Mouse (Mus musculus) embryonic facial prominence, embryonic 13.5 days (tissue): ENCODE data around the gene Esyt2. TPM values are rescaled to one million over a fixed set of nuclear protein-coding genes. Genes with fewer than 3 reads are reported as not detected.

ENCODE experiments used
- ATAC-seq: fragments of 200-750 bp; cut with Nextera tagmentation; 2 replicates; pipeline ENCODE4 v1.8.0; 2017; ENCODE audit warnings: low read depth; ENCODE audit not compliant: insufficient number of reproducible peaks, insufficient read depth, low FRiP score, low TSS enrichment
- H3K27ac ChIP-seq: fragments of 300-500 bp; sonication (generic); 2 replicates; pipeline ENCODE4 v1.5.1; 2015; ENCODE audit warnings: moderate library complexity, mild to moderate bottlenecking, inconsistent platforms
- H3K27me3 ChIP-seq: fragments of 300-500 bp; sonication (generic); 2 replicates; pipeline ENCODE4 v1.6.1; 2015; ENCODE audit warnings: mild to moderate bottlenecking, inconsistent platforms
- H3K36me3 ChIP-seq: fragments of 300-500 bp; sonication (generic); 2 replicates; pipeline ENCODE4 v1.6.1; 2015; ENCODE audit warnings: mild to moderate bottlenecking, inconsistent platforms
- H3K4me1 ChIP-seq: fragments of 300-500 bp; sonication (generic); 2 replicates; pipeline ENCODE4 v1.6.1; 2015; ENCODE audit warnings: inconsistent platforms
- H3K4me2 ChIP-seq: fragments of 300-500 bp; sonication (generic); 2 replicates; pipeline ENCODE4 v1.6.1; 2015; ENCODE audit warnings: moderate library complexity, mild to moderate bottlenecking, inconsistent platforms
- H3K4me3 ChIP-seq: fragments of 300-500 bp; sonication (generic); 2 replicates; pipeline ENCODE4 v1.5.1; 2015; ENCODE audit warnings: mild to moderate bottlenecking, inconsistent platforms
- H3K9ac ChIP-seq: fragments of 300-500 bp; sonication (generic); 2 replicates; pipeline ENCODE4 v1.6.1; 2015; ENCODE audit warnings: mild to moderate bottlenecking, inconsistent platforms
- H3K9me3 ChIP-seq: fragments of 300-500 bp; sonication (generic); 2 replicates; pipeline ENCODE4 v1.6.1; 2016; ENCODE audit warnings: inconsistent platforms
- WGBS: fragments of 180-500 bp; shearing (Covaris S2); methylation state at CpG from one replicate; pipeline ENCODE4 v1.1.7; 2015; ENCODE audit warnings: mixed read lengths; 5-methylcytosine and 5-hydroxymethylcytosine counted together
- polyA plus RNA-seq: library from polyadenylated mRNA; unstranded; fragments of >200 nt; fragmentation: Nextera tagmentation; extraction: Ambion mirVana; gene quantifications from 2 replicates; pipeline ENCODE4 v1.2.1, GENCODE M21; 2015

The Esyt2 gene
- polyA plus RNA-seq, 1 experiment from 2014 or later = 17.1 TPM

DNA sequence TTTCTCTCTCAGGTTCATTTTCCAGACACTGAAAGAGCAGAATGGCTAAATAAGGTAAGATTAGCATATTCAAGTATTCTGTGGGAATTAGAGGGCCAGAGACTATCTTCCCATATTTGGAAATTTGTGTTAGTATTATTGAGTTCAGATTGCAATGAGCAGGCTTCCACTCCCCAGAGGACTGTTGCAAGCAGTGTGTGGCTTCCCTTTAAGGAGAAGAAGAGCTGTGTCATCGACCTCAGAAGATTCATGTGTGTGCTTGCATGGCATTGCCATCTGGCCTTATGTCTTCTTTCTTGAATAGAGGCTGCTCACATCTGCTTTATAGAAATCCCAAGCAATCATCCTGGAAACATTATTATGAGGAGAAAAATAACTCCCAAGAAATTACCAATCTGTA lies 36.8 kb downstream of the Esyt2 start:
- Histone ChIP-seq H3K36me3 (0 out of 2 replicates have a peak, but pooled peaks cover 3% of the 10 kb centered on the region), H3K27ac (no peak overlapping the region), H3K9ac (no peak overlapping the region), H3K4me3 (no peak overlapping the region), H3K9me3 (no peaks in the 10 kb centered on the region), H3K4me2 (no peak overlapping the region), H3K4me1 (no peaks in the 10 kb centered on the region), H3K27me3 (no peaks in the 10 kb centered on the region)
- no peak for ATAC-seq
- WGBS = 62% methylated on average over 1 of the region's 1 CpGs

DNA sequence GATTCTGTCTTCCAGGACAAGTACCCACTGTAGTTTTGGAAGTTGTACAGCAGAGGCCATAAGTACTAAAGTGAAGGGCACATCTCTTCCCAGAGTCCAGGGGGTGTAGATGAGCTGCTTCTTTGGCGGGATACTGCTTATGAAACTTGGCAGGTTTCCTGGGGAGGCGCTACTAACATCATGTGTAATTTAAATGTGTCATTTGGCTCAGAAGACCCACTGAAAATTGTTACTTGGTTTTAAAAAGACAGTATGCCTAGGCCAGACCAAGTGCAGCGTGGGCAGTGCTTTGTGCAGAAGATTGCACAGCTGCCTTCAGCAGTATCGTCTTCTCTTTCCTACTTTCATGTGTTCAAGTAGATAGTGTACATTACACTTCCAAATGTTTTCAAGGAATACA lies 44.5 kb downstream of the Esyt2 start:
- Histone ChIP-seq H3K4me3 (no peak overlapping the region), H3K27me3 (no peaks in the 10 kb centered on the region), H3K9me3 (no peaks in the 10 kb centered on the region), H3K4me2 (no peak overlapping the region), H3K9ac (no peak overlapping the region), H3K36me3 (peaks cover 15% of the 10 kb centered on the region; the same call in 1 of the 2 replicates), H3K4me1 (no peaks in the 10 kb centered on the region), H3K27ac (no peak overlapping the region)
- ATAC-seq = no peak
- 71% methylated on average over 4 of the region's 4 CpGs for WGBS

DNA sequence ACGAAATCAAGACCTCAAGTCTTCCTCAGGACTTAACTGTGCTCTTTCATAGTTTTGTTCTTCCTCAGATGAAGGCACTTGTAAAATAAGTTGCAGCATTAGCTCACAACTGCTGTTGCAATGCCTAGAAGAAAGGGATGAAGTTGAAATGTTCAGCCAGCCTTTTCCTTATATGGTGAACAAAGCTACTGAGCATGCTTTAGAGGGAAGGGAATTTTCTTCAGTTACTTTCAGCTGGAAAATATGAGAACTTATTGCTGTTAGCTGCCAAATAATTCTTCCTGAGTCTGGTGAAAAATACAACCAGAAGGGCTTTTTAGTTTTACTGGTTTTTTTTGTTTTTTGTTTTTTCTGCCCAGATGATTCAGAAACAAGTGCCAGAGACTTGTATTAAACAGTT lies 45.2 kb downstream of the Esyt2 start:
- 54% methylated on average over 1 of the region's 1 CpGs for WGBS
- Histone ChIP-seq H3K9me3 (no peaks in the 10 kb centered on the region), H3K27me3 (no peaks in the 10 kb centered on the region), H3K36me3 (peaks cover 15% of the 10 kb centered on the region; the same call in 1 of the 2 replicates), H3K4me2 (no peak overlapping the region), H3K4me3 (no peak overlapping the region), H3K4me1 (no peaks in the 10 kb centered on the region), H3K27ac (no peak overlapping the region), H3K9ac (no peak overlapping the region)
- no peak for ATAC-seq

DNA sequence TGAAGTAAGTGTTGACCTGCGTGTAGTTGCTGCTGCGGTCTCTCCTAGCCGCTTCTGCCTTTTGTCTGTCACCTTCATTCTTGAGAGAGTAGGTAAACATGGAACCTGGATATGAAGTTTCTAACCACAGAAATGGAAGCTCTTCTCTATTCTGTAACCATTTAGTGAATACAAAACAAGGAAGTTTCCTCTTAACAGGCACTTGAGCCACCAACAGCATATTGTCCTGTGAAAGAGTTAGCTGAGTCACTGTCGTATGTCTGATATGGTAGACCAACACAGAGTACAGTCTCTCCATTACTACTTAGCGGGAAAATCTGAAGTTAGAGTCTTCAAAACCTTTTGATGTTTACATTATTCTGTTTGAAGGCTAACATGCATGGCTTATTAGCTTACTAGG lies 53.3 kb downstream of the Esyt2 start:
- Histone ChIP-seq H3K4me1 (no peaks in the 10 kb centered on the region), H3K4me3 (no peak overlapping the region), H3K9ac (no peak overlapping the region), H3K27ac (no peak overlapping the region), H3K9me3 (no peaks in the 10 kb centered on the region), H3K27me3 (no peaks in the 10 kb centered on the region), H3K36me3 (0 out of 2 replicates have a peak, but pooled peaks cover 2% of the 10 kb centered on the region), H3K4me2 (no peak overlapping the region)
- WGBS = 87% methylated on average over 5 of the region's 5 CpGs
- ATAC-seq = no peak

DNA sequence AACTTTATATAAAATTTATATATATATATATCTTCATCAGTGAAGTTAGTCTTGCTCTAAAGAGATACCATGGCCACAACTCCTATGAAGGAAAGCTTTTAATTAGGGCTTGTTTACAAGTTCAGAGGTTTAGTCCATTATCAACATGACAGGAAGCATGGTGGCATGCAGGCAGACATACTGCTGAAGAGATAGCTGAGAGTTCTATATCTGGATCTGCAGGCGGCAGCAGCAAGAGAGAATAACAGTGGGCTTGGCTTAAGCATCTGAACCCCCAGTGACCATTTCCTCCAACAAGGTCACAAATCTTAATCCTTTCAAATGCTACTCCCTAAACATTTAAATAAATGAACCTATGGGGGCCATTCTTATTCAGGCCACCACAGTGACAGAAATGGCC lies 59.2 kb downstream of the Esyt2 start:
- peaks cover 27% of the 10 kb centered on the region; the same call in 1 of the 2 replicates for H3K36me3 ChIP-seq
- ATAC-seq = no peak
- H3K27ac ChIP-seq = no peak overlapping the region
- H3K4me3 ChIP-seq = no peak overlapping the region
- H3K27me3 ChIP-seq = no peaks in the 10 kb centered on the region
- 87% methylated on average over 1 of the region's 1 CpGs for WGBS
- no peak overlapping the region for H3K4me2 ChIP-seq
- no peaks in the 10 kb centered on the region for H3K9me3 ChIP-seq
- H3K9ac ChIP-seq = no peak overlapping the region
- H3K4me1 ChIP-seq = no peaks in the 10 kb centered on the region

DNA sequence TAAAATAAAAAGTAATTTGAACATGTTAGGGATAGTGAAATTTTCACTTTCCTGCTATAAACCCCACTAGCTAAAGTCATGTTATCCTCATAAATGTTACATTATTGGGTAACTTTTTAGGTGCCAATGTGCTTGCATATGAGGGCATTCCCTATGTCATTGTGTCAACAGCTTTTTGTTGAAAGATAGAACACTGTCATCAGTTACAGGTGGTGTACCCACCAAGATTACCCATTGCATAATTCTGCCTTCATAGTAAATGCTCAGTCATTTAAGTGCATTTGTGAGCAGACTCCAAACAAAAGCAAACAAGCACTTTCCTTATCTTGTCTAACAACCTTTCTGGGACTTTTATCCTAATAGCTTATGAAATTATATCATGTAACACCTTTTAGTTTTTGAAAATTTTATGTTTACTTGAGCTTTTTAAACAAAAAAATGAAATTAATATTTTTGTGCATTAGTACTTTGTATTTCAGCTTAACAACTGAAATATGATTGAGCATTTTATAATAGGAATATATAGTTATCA lies 67.8 kb downstream of the Esyt2 start:
- H3K4me1 ChIP-seq = no peaks in the 10 kb centered on the region
- no peak overlapping the region for H3K4me3 ChIP-seq
- H3K4me2 ChIP-seq = no peak overlapping the region
- H3K9me3 ChIP-seq = no peaks in the 10 kb centered on the region
- ATAC-seq = no peak
- H3K27me3 ChIP-seq = no peaks in the 10 kb centered on the region
- no peak overlapping the region for H3K9ac ChIP-seq
- H3K36me3 ChIP-seq = peaks cover 26% of the 10 kb centered on the region
- H3K27ac ChIP-seq = no peak overlapping the region

DNA sequence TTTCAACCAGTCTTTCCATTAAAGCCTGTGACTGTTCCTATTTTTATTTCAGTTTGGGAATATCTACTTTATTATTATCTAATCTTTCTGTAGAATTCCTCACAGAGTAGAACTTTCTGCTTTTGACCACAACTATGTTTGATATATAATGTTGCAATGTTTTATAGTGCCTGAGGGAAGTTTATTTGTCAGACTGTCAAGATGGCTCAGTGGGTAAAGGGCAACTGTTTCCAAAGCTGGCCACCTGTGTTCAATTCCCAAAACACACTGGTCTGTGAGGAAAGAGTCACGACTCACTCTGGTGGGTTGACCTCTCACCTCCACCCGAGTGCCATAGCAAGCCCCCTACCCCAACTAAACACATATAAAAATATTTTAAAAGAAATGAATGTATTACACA lies 68.4 kb downstream of the Esyt2 start:
- Histone ChIP-seq H3K36me3 (peaks cover 25% of the 10 kb centered on the region), H3K27ac (no peak overlapping the region), H3K9ac (no peak overlapping the region), H3K27me3 (no peaks in the 10 kb centered on the region), H3K4me2 (no peak overlapping the region), H3K4me3 (no peak overlapping the region), H3K4me1 (no peaks in the 10 kb centered on the region), H3K9me3 (no peaks in the 10 kb centered on the region)
- ATAC-seq = no peak
- WGBS = 43% methylated on average over 2 of the region's 2 CpGs

DNA sequence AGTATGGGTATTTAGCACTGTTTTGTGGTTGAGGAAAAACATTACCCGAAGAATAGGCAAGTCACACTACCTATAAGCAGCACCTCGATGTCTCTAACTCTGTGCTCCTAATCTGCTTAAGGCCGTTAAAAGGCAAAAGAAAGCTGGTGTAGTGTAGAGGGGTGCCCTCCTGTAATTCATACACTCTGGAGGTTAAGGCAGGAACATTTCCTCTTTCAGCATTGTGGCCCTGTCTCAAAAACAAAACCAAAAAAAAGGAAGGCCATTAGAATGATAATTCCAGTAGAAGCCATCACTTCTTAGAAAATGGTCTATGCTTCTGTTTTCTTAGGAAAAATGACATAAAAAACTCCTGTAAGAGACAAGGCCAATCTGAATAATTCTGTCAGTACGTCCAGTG lies 70.0 kb downstream of the Esyt2 start:
- Histone ChIP-seq H3K36me3 (peaks cover 25% of the 10 kb centered on the region), H3K4me3 (no peak overlapping the region), H3K4me1 (no peaks in the 10 kb centered on the region), H3K4me2 (no peak overlapping the region), H3K27ac (no peak overlapping the region), H3K27me3 (no peaks in the 10 kb centered on the region), H3K9me3 (no peaks in the 10 kb centered on the region), H3K9ac (no peak overlapping the region)
- ATAC-seq = no peak
- WGBS = 87% methylated on average over 4 of the region's 4 CpGs

DNA sequence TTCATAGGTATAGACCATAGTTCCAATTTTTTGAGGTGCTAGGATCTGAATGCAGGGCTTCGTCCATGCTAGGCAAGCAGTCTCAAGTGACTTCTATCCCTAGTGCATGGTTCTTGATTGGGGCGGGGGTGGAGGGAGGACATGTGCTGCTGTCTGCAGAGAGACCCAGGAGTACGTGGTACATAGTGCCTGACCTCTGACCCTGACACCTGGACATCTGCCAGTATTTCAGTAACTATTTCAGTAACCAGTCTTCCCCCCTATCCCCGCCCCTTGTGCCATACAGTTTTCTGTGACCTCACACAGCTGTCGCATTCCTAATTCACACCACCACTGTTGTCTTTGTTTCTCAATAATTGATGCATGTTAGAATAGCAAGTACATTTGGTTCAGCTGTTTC lies 71.4 kb downstream of the Esyt2 start:
- H3K27ac ChIP-seq = no peak overlapping the region
- no peak overlapping the region for H3K9ac ChIP-seq
- 83% methylated on average over 5 of the region's 5 CpGs for WGBS
- no peaks in the 10 kb centered on the region for H3K27me3 ChIP-seq
- H3K4me3 ChIP-seq = no peak overlapping the region
- H3K36me3 ChIP-seq = peaks cover 23% of the 10 kb centered on the region; the same call in 1 of the 2 replicates
- no peak overlapping the region for H3K4me2 ChIP-seq
- no peaks in the 10 kb centered on the region for H3K9me3 ChIP-seq
- ATAC-seq = no peak
- H3K4me1 ChIP-seq = no peaks in the 10 kb centered on the region

DNA sequence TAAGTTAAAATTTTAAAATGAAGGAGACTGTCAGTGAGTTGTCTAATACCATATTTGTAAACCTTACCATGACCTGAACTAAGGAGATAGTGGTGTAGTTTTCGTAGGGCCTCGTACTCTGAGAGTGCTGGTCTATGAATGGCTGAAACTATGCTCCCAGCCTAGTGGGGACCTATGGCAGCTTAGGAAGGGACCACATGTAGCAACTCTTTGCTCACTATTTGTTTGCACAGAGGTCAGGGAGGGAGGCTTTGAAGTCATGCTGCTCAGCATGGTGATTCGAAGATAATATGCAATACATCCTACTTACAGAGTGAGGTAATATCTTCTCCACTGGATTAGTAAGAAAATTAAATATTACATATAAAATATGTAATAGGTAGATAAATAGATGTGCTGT lies 73.7 kb downstream of the Esyt2 start:
- no peak overlapping the region for H3K9ac ChIP-seq
- H3K27ac ChIP-seq = no peak overlapping the region
- H3K4me2 ChIP-seq = no peak overlapping the region
- H3K4me3 ChIP-seq = no peak overlapping the region
- H3K27me3 ChIP-seq = no peaks in the 10 kb centered on the region
- H3K9me3 ChIP-seq = no peaks in the 10 kb centered on the region
- H3K4me1 ChIP-seq = no peaks in the 10 kb centered on the region
- H3K36me3 ChIP-seq = peaks cover 24% of the 10 kb centered on the region
- ATAC-seq = no peak
- WGBS = 91% methylated on average over 3 of the region's 3 CpGs

DNA sequence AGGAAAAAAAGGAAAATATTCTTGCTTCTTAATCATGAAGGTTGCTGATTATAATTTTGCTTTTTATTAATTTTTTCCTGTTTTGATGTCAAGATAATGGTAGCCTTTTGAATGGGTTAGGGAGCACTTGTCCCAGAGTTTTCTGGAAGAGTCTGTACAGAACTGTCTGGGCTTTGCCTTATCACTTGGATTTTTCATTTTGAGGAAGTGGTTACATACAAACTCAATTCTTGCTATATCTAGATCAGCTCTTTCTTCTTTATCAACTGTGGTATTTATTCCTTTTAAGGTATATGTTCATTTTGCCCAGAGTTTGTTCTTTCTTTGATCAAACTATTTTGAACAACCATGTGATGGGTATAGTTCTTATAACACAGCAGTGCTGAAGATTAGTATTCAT lies 81.1 kb downstream of the Esyt2 start:
- Histone ChIP-seq H3K4me2 (no peak overlapping the region), H3K27ac (no peak overlapping the region), H3K9me3 (no peaks in the 10 kb centered on the region), H3K4me3 (no peak overlapping the region), H3K36me3 (peaks cover 42% of the 10 kb centered on the region), H3K4me1 (no peaks in the 10 kb centered on the region), H3K9ac (no peak overlapping the region), H3K27me3 (no peaks in the 10 kb centered on the region)
- ATAC-seq = no peak

DNA sequence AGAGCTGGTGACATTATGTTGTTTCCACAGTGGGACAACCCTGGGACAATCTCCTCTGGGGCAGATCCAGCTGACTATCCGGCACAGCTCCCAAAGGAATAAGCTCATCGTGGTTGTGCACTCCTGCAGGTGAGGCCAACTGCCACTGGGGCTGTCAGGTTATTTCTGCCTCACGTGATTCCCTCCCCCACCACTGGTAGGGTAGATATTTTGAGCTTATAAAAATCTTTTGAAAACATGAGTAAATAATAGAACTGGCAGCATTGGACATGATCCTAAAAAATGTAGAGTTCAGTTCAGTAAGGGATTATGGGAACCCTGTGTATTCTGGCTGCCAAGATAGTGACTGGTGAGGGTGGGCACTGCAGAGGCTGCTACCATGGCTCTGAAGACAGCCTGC lies 85.9 kb downstream of the Esyt2 start:
- Histone ChIP-seq H3K27me3 (no peaks in the 10 kb centered on the region), H3K27ac (no peak overlapping the region), H3K9ac (no peak overlapping the region), H3K4me2 (no peak overlapping the region), H3K4me3 (no peak overlapping the region), H3K4me1 (no peaks in the 10 kb centered on the region), H3K9me3 (no peaks in the 10 kb centered on the region), H3K36me3 (peaks cover 47% of the 10 kb centered on the region)
- ATAC-seq = no peak
- 80% methylated on average over 3 of the region's 3 CpGs for WGBS

DNA sequence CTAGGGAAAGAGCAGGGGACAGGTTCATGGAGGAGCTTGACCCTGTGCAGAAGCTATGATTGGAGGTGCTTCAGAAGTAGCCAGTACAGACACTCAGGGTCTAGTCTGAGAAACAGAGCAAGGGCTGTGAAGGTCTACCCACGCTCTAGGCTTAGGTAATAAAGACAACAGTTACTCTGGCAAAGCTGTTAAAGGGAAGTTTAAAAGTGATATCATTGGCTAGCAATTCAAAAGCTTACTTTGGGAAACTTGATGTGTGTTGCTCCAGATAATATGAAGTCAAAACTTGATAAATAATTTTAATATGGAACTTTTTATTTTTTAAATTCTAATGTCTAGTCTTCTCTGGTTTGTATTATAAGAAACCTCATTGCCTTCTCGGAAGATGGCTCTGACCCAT lies 86.3 kb downstream of the Esyt2 start:
- Histone ChIP-seq H3K4me1 (no peaks in the 10 kb centered on the region), H3K9me3 (no peaks in the 10 kb centered on the region), H3K27ac (no peak overlapping the region), H3K9ac (no peak overlapping the region), H3K36me3 (peaks cover 47% of the 10 kb centered on the region), H3K27me3 (no peaks in the 10 kb centered on the region), H3K4me2 (no peak overlapping the region), H3K4me3 (no peak overlapping the region)
- WGBS = 85% methylated on average over 2 of the region's 2 CpGs
- ATAC-seq = no peak
